Mouse (Mus musculus): ENCODE data around the gene Scyl2.

- TF ChIP-seq CTCF (IDR thresholded peaks at IDR 0.05; ENCODE audit: low read depth, low read length), result no peak
- TF ChIP-seq POLR2AphosphoS5 (IDR thresholded peaks at IDR 0.05; ENCODE audit: insufficient replicate concordance, low read depth, low read length), result no peak
- no peak for TF ChIP-seq GATA1 (IDR thresholded peaks at IDR 0.05; ENCODE audit: borderline replicate concordance, low read length)
- no peak for TF ChIP-seq TAL1 (conservative IDR thresholded peaks at IDR 0.05; ENCODE audit: low read depth, low read length)
Observed at GRCm38 (mm10) chr10:89621129-89621528, 65.0 kb downstream of the Scyl2 start, which contains the start of gene Slc17a8.
